Mouse (Mus musculus) stomach, postnatal 0 days (tissue): Measurements from ENCODE around the gene 6430550D23Rik. TPM values are rescaled to one million over a fixed set of nuclear protein-coding genes. Genes with fewer than 3 reads are reported as not detected.

Source experiments
- ATAC-seq: fragments of 200-750 bp; cut with Nextera tagmentation; 2 replicates; pipeline ENCODE4 v1.8.0; 2017; ENCODE audit not compliant: low FRiP score, low TSS enrichment
- DNase-seq: peaks from one replicate; pipeline ENCODE4 v3.0.0-alpha.2; 2016; ENCODE audit warnings: low spot score
- H3K27ac ChIP-seq: fragments of 300-500 bp; sonication (generic); replicated peaks from 2 replicates; pipeline ENCODE4 v1.5.1; 2014; ENCODE audit warnings: mild to moderate bottlenecking, control low read depth
- H3K27me3 ChIP-seq: fragments of 300-500 bp; sonication (generic); 2 replicates; pipeline ENCODE4 v1.6.1; 2014; ENCODE audit warnings: low read length; ENCODE audit not compliant: control insufficient read depth, insufficient read depth
- H3K36me3 ChIP-seq: fragments of 300-500 bp; sonication (generic); 2 replicates; pipeline ENCODE4 v1.6.1; 2014; ENCODE audit warnings: low read length, mixed read lengths; ENCODE audit not compliant: control insufficient read depth, insufficient read depth
- H3K4me1 ChIP-seq: fragments of 300-500 bp; sonication (generic); replicated peaks from 2 replicates; pipeline ENCODE4 v1.6.1; 2014; ENCODE audit warnings: antibody characterized with exemption; ENCODE audit not compliant: control insufficient read depth, insufficient read depth
- H3K4me2 ChIP-seq: fragments of 300-500 bp; sonication (generic); replicated peaks from 2 replicates; pipeline ENCODE4 v1.6.1; 2014; ENCODE audit warnings: low read depth, mild to moderate bottlenecking, control low read depth, moderate library complexity
- H3K4me3 ChIP-seq: fragments of 300-500 bp; sonication (generic); 2 replicates; pipeline ENCODE4 v1.5.1; 2014; ENCODE audit warnings: low read depth, low read length, control low read depth
- H3K9ac ChIP-seq: fragments of 300-500 bp; sonication (generic); 2 replicates; pipeline ENCODE4 v1.6.1; 2014; ENCODE audit warnings: mild to moderate bottlenecking, low read length, control low read depth, mixed read lengths
- H3K9me3 ChIP-seq: fragments of 300-500 bp; sonication (generic); 2 replicates; pipeline ENCODE4 v1.6.1; 2016; ENCODE audit warnings: low read length; ENCODE audit not compliant: control insufficient read depth
- CTCF ChIP-seq: IDR thresholded peaks from 2 replicates; pipeline ENCODE4 v1.5.1; 2016; ENCODE audit warnings: antibody characterized with exemption, low read depth, mild to moderate bottlenecking, moderate library complexity
- EP300 ChIP-seq: optimal IDR thresholded peaks from 2 replicates; pipeline ENCODE3; 2016; ENCODE audit warnings: antibody characterized with exemption
- WGBS: fragments of 180-500 bp; shearing (Covaris S2); extraction: QIAGEN DNeasy Blood & Tissue Kit; methylation state at CpG from one replicate; pipeline ENCODE4 v1.1.7; 2014; 5-methylcytosine and 5-hydroxymethylcytosine counted together
- polyA plus RNA-seq: library from polyadenylated mRNA; unstranded; fragments of >200 nt; fragmentation: Nextera tagmentation; extraction: Ambion mirVana; gene quantifications from 2 replicates; pipeline ENCODE4 v1.2.1, GENCODE M21; 2015

The 6430550D23Rik gene
- polyA plus RNA-seq, 1 experiment from 2014 or later: 0.65 TPM

- H3K36me3 ChIP-seq: no peaks in the 10 kb centered on the region
- DNase-seq (peak; percentile 56), ATAC-seq (peak; percentile 25; the same call in 1 of the 2 replicates)
- H3K4me1 ChIP-seq: peaks cover 2% of the 10 kb centered on the region; the same call in 1 of the 2 replicates
- H3K9ac ChIP-seq: no peak overlapping the region
- H3K27ac ChIP-seq: no peak overlapping the region
- no peaks in the 10 kb centered on the region for H3K9me3 ChIP-seq
- H3K27me3 ChIP-seq: no peaks in the 10 kb centered on the region
- H3K4me3 ChIP-seq: no peak overlapping the region
- H3K4me2 ChIP-seq: no peak overlapping the region
- 32% methylated on average over 5 of the region's 5 CpGs for WGBS
- TF ChIP-seq EP300: no peak
- no peak for TF ChIP-seq CTCF
These were observed 60.3 kb downstream of the 6430550D23Rik start for GRCm38 (mm10) chr2:155947390-155948002.

GRCm38 (mm10) chr2:155946499-155946898 is 61.3 kb downstream of the 6430550D23Rik start:
- Histone ChIP-seq H3K4me3 (no peak overlapping the region), H3K27ac (no peak overlapping the region), H3K4me2 (no peak overlapping the region), H3K36me3 (no peaks in the 10 kb centered on the region), H3K4me1 (peaks cover 2% of the 10 kb centered on the region; the same call in 1 of the 2 replicates), H3K9me3 (no peaks in the 10 kb centered on the region), H3K9ac (no peak overlapping the region), H3K27me3 (no peaks in the 10 kb centered on the region)
- DNase-seq: no peak
- TF ChIP-seq EP300 (no peak), CTCF (no peak)
- no peak for ATAC-seq
- 35% methylated on average over 4 of the region's 4 CpGs for WGBS

GRCm38 (mm10) chr2:155946069-155946468 is 61.7 kb downstream of the 6430550D23Rik start:
- no peaks in the 10 kb centered on the region for H3K9me3 ChIP-seq
- H3K27me3 ChIP-seq: no peaks in the 10 kb centered on the region
- peaks cover 2% of the 10 kb centered on the region; the same call in 1 of the 2 replicates for H3K4me1 ChIP-seq
- DNase-seq: peak; percentile 86
- H3K27ac ChIP-seq: no peak overlapping the region
- 5% methylated on average over 7 of the region's 7 CpGs for WGBS
- H3K36me3 ChIP-seq: no peaks in the 10 kb centered on the region
- H3K4me2 ChIP-seq: no peak overlapping the region
- peak; percentile 18; the same call in 1 of the 2 replicates for ATAC-seq
- TF ChIP-seq CTCF (peak; percentile 91), EP300 (no peak)
- no peak overlapping the region for H3K4me3 ChIP-seq
- H3K9ac ChIP-seq: no peak overlapping the region

GRCm38 (mm10) chr2:155945580-155945979 is 62.2 kb downstream of the 6430550D23Rik start:
- Histone ChIP-seq H3K27me3 (no peaks in the 10 kb centered on the region), H3K36me3 (no peaks in the 10 kb centered on the region), H3K27ac (no peak overlapping the region), H3K4me2 (no peak overlapping the region), H3K4me1 (peaks cover 2% of the 10 kb centered on the region; the same call in 1 of the 2 replicates), H3K9ac (no peak overlapping the region), H3K9me3 (no peaks in the 10 kb centered on the region), H3K4me3 (no peak overlapping the region)
- no peak for DNase-seq
- 43% methylated on average over 5 of the region's 5 CpGs for WGBS
- TF ChIP-seq EP300 (no peak), CTCF (no peak)
- no peak for ATAC-seq

- Histone ChIP-seq H3K9me3 (no peaks in the 10 kb centered on the region), H3K4me1 (peaks cover 2% of the 10 kb centered on the region; the same call in 1 of the 2 replicates), H3K4me3 (no peak within 1 kb of the TSS), H3K4me2 (peak within 1 kb of the TSS; percentile 21), H3K36me3 (no peaks in the 10 kb centered on the region), H3K27me3 (no peaks in the 10 kb centered on the region), H3K9ac (no peak within 1 kb of the TSS), H3K27ac (no peak within 1 kb of the TSS)
- TF ChIP-seq EP300 (no peak), CTCF (no peak)
- DNase-seq (no peak), ATAC-seq (no peak)
- WGBS: 23% methylated on average over 13 of the region's 13 CpGs
These were observed 62.7 kb downstream of the 6430550D23Rik start, which contains the start of gene Gdf5 for GRCm38 (mm10) chr2:155945124-155945523. Gene Gdf5 (minus strand): TSS chr2:155945367.

- peak overlapping the region; percentile 21 for H3K4me2 ChIP-seq
- H3K27me3 ChIP-seq: no peaks in the 10 kb centered on the region
- no peak for TF ChIP-seq CTCF
- WGBS: 77% methylated on average over 4 of the region's 4 CpGs
- no peak overlapping the region for H3K4me3 ChIP-seq
- ATAC-seq (no peak), DNase-seq (no peak)
- peaks cover 2% of the 10 kb centered on the region; the same call in 1 of the 2 replicates for H3K4me1 ChIP-seq
- H3K9ac ChIP-seq: no peak overlapping the region
- H3K36me3 ChIP-seq: no peaks in the 10 kb centered on the region
- H3K27ac ChIP-seq: no peak overlapping the region
- no peaks in the 10 kb centered on the region for H3K9me3 ChIP-seq
These were observed 63.1 kb downstream of the 6430550D23Rik start for GRCm38 (mm10) chr2:155944685-155945084.
